Mouse (Mus musculus) thymus, adult 2 months (tissue): Measurements from ENCODE around the gene Theg.

Experiments used
- CTCF ChIP-seq: fragments of 200-500 bp; IDR thresholded peaks from 2 replicates; pipeline ENCODE4 v1.5.1; 2012; ENCODE audit warnings: mild to moderate bottlenecking, control low read depth, low read length, moderate library complexity, borderline replicate concordance; ENCODE audit not compliant: control insufficient read depth, poor library complexity, insufficient read depth; ENCODE audit errors: extremely low read depth
- POLR2A ChIP-seq: fragments of 200-500 bp; IDR thresholded peaks from 2 replicates; pipeline ENCODE4 v1.6.1; 2012; ENCODE audit warnings: mild to moderate bottlenecking, low read length, control low read depth, moderate library complexity; ENCODE audit not compliant: control insufficient read depth, poor library complexity, insufficient read depth; ENCODE audit errors: extremely low read depth

DNA sequence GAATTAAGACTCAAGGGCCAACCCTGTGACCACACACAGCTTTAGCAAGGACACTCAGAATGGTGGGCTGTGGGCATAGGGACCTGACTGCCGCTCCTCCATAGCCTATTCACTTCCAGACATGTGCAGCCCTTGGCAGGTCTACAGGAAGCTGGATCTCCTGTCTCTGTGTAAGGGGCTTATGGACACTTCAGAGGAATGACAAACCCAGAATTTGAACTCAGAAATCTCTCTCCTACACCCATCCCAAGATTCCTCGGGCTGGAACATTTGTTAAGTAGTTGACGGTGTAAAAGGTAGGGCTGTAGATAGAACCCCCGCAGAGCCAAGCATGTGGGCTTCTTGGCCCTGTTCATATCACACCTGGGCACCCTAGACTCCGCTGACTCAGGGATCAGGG is 29.2 kb upstream of the Theg start:
- no peak for TF ChIP-seq CTCF
- TF ChIP-seq POLR2A, result no peak
